Comparison of ENCODE assay signal across 8 mouse cellular contexts in the genomic region with DNA sequence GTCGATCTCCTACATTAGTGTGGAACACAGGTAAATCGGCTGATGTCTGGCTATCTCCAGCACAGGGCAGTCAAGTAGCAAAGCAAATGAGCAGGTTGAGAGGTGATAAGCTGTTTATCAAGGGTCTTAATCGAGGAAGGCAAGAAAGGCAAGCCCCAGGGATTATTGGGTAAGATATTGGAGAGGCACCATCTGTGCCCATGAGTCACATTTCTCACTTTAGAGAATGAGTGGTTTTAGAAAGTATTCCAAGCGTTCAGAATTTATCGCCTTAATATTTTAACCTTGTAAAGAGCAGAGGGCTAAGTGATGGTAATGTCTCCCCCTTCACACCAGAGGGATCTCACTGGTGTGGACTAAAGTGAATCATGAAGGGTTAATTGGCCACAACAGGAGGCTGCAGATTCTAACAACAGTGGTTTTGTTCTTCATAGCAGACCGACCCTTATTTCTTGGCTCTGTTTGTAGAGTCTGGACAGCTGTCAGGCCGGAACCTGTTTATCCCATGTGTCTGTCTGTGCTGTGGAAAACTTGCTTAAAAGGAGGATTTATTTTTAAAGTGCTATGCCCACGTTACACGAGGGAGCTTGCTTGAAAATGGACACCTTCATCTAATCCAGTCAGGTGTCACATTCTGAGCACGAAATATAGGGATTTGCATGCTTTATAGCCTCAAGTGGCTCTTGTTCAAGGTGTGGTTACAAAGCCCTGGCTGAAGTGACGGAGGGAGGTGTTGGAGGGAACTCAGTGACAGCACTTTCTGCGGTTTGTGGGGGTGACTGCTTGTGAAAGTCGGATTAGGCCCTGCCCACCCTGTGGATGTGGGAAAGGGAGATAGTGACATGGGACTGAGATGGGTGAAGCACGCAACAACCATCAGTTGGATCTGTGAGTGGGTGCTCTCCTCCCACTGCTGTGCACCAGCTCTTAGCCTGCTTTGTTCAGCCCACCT. TPM values are rescaled to one million over a fixed set of nuclear protein-coding genes. Genes with fewer than 3 reads are reported as not detected.
A peak's percentile ranks its signal among the peaks of the same experiment; 100 is the strongest.
DNase-seq lines count a peak whose midpoint lies in the region; ATAC-seq lines count a peak whose summit lies in the region.

No protein-coding gene starts in this region.

- H3K4me2 ChIP-seq in heart, embryonic 16.5 days (ENCODE audit: low read depth, low read length): peak overlapping the region; percentile 1; the same call in 1 of the 2 replicates
- no peak overlapping the region for H3K4me2 ChIP-seq in forebrain, embryonic 15.5 days (replicated peaks)

- no peak for DNase-seq in heart, postnatal 4 days
- DNase-seq in Muller cell, postnatal 12 days (ENCODE audit: inconsistent ontology term): peak; percentile 79
- peak; percentile 36 for DNase-seq in lung, postnatal 10 days
- no peak for DNase-seq in adrenal gland, postnatal 14 days
- no peak for DNase-seq in right cerebral cortex, postnatal 14 days
- no peak for DNase-seq in gastrocnemius, adult 8-10 months (ENCODE audit: low spot score in 2 of 2)

- no peaks in the 10 kb centered on the region for H3K36me3 ChIP-seq in heart, embryonic 16.5 days (ENCODE audit: control insufficient read depth, insufficient read depth)
- H3K36me3 ChIP-seq in forebrain, embryonic 15.5 days: no peaks in the 10 kb centered on the region

- peaks cover 18% of the 10 kb centered on the region for H3K4me1 ChIP-seq in heart, embryonic 16.5 days (ENCODE audit: control insufficient read depth, insufficient read depth, low read length)
- peaks cover 20% of the 10 kb centered on the region for H3K4me1 ChIP-seq in forebrain, embryonic 15.5 days

- no peaks in the 10 kb centered on the region for H3K27me3 ChIP-seq in heart, embryonic 16.5 days (ENCODE audit: control insufficient read depth, insufficient read depth, low read length)
- H3K27me3 ChIP-seq in forebrain, embryonic 15.5 days: no peaks in the 10 kb centered on the region

- H3K4me3 ChIP-seq in heart, embryonic 16.5 days (ENCODE audit: low read length): no peak overlapping the region
- no peak overlapping the region for H3K4me3 ChIP-seq in forebrain, embryonic 15.5 days

- no peaks in the 10 kb centered on the region for H3K9me3 ChIP-seq in heart, embryonic 16.5 days (replicated peaks; ENCODE audit: control insufficient read depth, low read length)
- H3K9me3 ChIP-seq in forebrain, embryonic 15.5 days: no peaks in the 10 kb centered on the region

- H3K27ac ChIP-seq in heart, embryonic 16.5 days (ENCODE audit: low read length): no peak overlapping the region
- H3K27ac ChIP-seq in forebrain, embryonic 15.5 days (replicated peaks): peak overlapping the region; percentile 60

- 44% methylated on average over 14 of the region's 14 CpGs for WGBS in heart, embryonic 16.5 days
- 32% methylated on average over 14 of the region's 14 CpGs for whole genome bisulfite sequencing in forebrain, embryonic 15.5 days

- ATAC-seq in heart, embryonic 16.5 days (replicated peaks; ENCODE audit: extremely low read depth, insufficient read depth, low FRiP score): no peak
- ATAC-seq in forebrain, embryonic 15.5 days (replicated peaks): peak; percentile 78

- no peak overlapping the region for H3K9ac ChIP-seq in heart, embryonic 16.5 days (ENCODE audit: low read length)
- H3K9ac ChIP-seq in forebrain, embryonic 15.5 days (replicated peaks): no peak overlapping the region

RNA-seq across cellular contexts. Expression of a gene that starts 11.8 kb away (rescaled TPM):
- 36.6 and 44.5 TPM in 2 replicates for polyA plus RNA-seq in heart, embryonic 16.5 days (2015; fragmentation: Nextera tagmentation; extraction: Ambion mirVana)
- 10 to 100 TPM; 33.5 to 37.6 TPM for total RNA-seq in heart, postnatal 4 days (2021)
- polyA plus RNA-seq in forebrain, embryonic 15.5 days (2015; fragmentation: Nextera tagmentation; extraction: Ambion mirVana): 49.0 and 50.9 TPM in 2 replicates
- total RNA-seq in adrenal gland, postnatal 14 days (2021): 137 and 170 TPM in 2 replicates
- total RNA-seq in gastrocnemius, adult 8-10 months (2022): 10 to 100 TPM; 48.5 to 85.9 (median 71.1) TPM

Comparison
In these comparisons a context has a peak if more than half of its experiments do, and no peak if none do; other contexts are left out.
1. DNase-seq: peak in Muller cell, postnatal 12 days (single experiment) and lung, postnatal 10 days (single experiment); none in heart, postnatal 4 days (single experiment), adrenal gland, postnatal 14 days (single experiment), right cerebral cortex, postnatal 14 days (single experiment) and gastrocnemius, adult 8-10 months (0 of 2).